Mouse (Mus musculus): ENCODE data around the gene Mknk2. TPM values are rescaled to one million over a fixed set of nuclear protein-coding genes. Genes with fewer than 3 reads are reported as not detected.

The Mknk2 gene
- polyA plus RNA-seq (2015; fragmentation: Nextera tagmentation; extraction: Ambion mirVana): 45.8 and 46.1 TPM in 2 replicates

DNA sequence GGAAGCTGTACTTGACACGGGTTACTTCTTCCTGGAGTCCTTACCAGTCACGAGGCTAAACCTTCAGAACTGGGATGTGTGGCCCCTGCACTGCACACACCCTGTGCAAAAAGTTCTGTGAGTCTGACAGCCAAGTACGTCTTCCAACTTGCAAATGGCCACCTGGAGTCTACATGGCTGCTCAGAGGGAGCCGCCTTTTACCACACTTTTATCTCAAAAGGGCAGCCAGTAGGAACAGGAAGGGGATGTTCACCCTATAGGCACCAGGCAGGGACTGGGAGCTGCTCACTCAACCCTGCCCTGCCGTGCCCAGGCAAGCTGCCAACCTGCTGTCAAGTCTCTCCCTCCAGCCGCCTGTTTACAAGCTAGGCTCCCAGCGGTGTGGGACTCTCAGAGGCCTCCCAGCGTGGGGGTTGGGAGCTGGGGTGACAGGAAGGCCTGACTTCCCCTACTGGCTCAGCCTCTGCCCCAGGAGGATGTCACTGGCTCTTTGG lies at the start of gene Mknk2:
Gene Mknk2, minus strand, starts transcription at position 171 of the 495 bp plus-strand sequence.
- ATAC-seq: peak; percentile 75

DNA sequence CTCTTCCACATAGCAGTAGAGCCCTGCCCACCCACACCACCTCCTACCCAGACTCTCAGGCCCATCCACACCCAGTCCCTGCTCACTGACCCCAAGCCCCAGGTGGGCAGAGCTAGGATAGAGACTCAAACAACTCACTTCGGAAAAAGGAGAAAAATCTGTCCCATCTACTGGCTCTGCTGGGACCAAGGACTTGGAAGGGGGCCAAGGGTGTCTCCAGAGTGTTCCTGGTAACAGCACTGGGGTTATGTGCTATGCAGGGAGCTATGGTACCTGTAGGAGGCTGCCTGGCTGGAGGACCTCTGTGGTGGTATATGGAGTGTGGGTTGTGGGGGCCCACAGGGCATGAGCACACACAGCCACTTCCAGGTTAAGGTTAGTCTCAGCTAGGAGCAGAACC lies 39.4 kb upstream of the Mknk2 start:
- Histone ChIP-seq H3K4me2 (ENCODE audit: low read depth, low read length) (no peak overlapping the region), H3K4me1 (ENCODE audit: insufficient read depth) (no peaks in the 10 kb centered on the region), H3K27me3 (ENCODE audit: insufficient read depth, low read length) (no peaks in the 10 kb centered on the region), H3K36me3 (replicated peaks; ENCODE audit: insufficient read depth, low read length) (peaks cover 93% of the 10 kb centered on the region), H3K9me3 (ENCODE audit: low read length) (no peaks in the 10 kb centered on the region), H3K27ac (ENCODE audit: low read depth) (no peak overlapping the region), H3K9ac (replicated peaks) (no peak overlapping the region), H3K4me3 (ENCODE audit: low read depth, low read length) (no peak overlapping the region)
- DNase-seq (no peak), ATAC-seq (no peak)
- no peak for TF ChIP-seq CTCF (IDR thresholded peaks at IDR 0.05; ENCODE audit: low read depth)
- TF ChIP-seq EP300 (IDR thresholded peaks at IDR 0.05; ENCODE audit: low read depth): no peak
- WGBS (ENCODE audit: insufficient replicate concordance): 80% methylated on average over 1 of the region's 1 CpGs

More for the DNA sequence above, at the start of gene Mknk2:
- peak; percentile 97 for DNase-seq
- H3K9me3 ChIP-seq (ENCODE audit: low read length): no peaks in the 10 kb centered on the region
- peaks cover 9% of the 10 kb centered on the region for H3K36me3 ChIP-seq (replicated peaks; ENCODE audit: insufficient read depth, low read length)
- H3K9ac ChIP-seq (replicated peaks): peak within 1 kb of the TSS; percentile 82
- H3K4me2 ChIP-seq (ENCODE audit: low read depth, low read length): peak within 1 kb of the TSS; percentile 78
- H3K27ac ChIP-seq (ENCODE audit: low read depth): peak within 1 kb of the TSS; percentile 100
- 0 out of 2 replicates have a peak, but pooled peaks have one; percentile 8 for TF ChIP-seq CTCF (IDR thresholded peaks at IDR 0.05; ENCODE audit: low read depth)
- TF ChIP-seq EP300 (IDR thresholded peaks at IDR 0.05; ENCODE audit: low read depth): peak; percentile 79
- H3K4me3 ChIP-seq (ENCODE audit: low read depth, low read length): peak within 1 kb of the TSS; percentile 95
- H3K4me1 ChIP-seq (ENCODE audit: insufficient read depth): peaks cover 54% of the 10 kb centered on the region
- no peaks in the 10 kb centered on the region for H3K27me3 ChIP-seq (ENCODE audit: insufficient read depth, low read length)
- WGBS (ENCODE audit: insufficient replicate concordance): 7% methylated on average over 8 of the region's 8 CpGs

DNA sequence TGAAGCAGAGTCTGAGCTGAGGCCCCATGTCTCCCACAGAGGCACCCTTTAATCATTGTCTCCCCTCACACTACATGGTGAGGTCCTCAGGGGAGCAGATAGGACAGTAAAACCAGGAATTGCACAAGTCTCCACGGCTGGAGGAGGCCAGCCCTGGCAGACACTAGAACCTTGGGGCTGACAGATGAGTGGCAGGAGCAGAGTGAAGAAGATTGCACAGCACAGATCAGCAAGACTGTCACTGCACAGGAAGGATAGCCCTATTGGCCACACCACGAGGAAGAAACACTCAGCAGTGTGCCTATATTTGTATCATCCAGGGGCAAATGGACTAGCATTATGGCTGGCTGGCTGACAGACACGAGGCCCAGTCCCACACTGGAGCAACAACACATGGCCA lies 32.9 kb upstream of the Mknk2 start:
- TF ChIP-seq CTCF (IDR thresholded peaks at IDR 0.05; ENCODE audit: low read depth) (no peak), EP300 (IDR thresholded peaks at IDR 0.05; ENCODE audit: low read depth) (no peak)
- ATAC-seq: no peak
- Histone ChIP-seq H3K4me2 (ENCODE audit: low read depth, low read length) (no peak overlapping the region), H3K27ac (ENCODE audit: low read depth) (no peak overlapping the region), H3K9ac (replicated peaks) (no peak overlapping the region), H3K4me1 (ENCODE audit: insufficient read depth) (no peaks in the 10 kb centered on the region), H3K9me3 (ENCODE audit: low read length) (no peaks in the 10 kb centered on the region), H3K36me3 (replicated peaks; ENCODE audit: insufficient read depth, low read length) (peaks cover 90% of the 10 kb centered on the region), H3K27me3 (ENCODE audit: insufficient read depth, low read length) (no peaks in the 10 kb centered on the region), H3K4me3 (ENCODE audit: low read depth, low read length) (no peak overlapping the region)
- 71% methylated on average over 3 of the region's 3 CpGs for WGBS (ENCODE audit: insufficient replicate concordance)
- DNase-seq: no peak

DNA sequence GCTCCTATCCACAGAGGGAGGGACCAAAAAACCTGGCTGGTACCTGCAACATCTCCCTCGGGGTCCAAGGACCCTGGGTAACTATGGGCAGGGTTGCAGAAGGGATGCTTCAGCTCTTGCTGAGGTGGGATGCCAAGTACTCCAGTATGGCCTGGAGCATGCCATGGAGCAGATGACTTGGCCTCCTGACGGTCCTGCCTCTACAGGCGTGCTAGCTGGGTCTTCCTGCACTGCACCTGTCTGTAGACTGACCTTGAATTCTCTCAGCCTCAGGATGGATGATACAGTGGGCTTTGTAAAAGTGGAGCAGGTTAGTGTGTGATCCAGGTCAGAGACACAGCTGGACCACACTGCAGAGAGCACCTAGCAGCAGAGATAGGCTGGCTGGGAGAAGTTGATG lies 27.6 kb upstream of the Mknk2 start:
- H3K4me1 ChIP-seq (ENCODE audit: insufficient read depth): peaks cover 23% of the 10 kb centered on the region
- no peaks in the 10 kb centered on the region for H3K9me3 ChIP-seq (ENCODE audit: low read length)
- H3K36me3 ChIP-seq (replicated peaks; ENCODE audit: insufficient read depth, low read length): peaks cover 45% of the 10 kb centered on the region
- WGBS (ENCODE audit: insufficient replicate concordance): 68% methylated on average over 3 of the region's 3 CpGs
- H3K27me3 ChIP-seq (ENCODE audit: insufficient read depth, low read length): no peaks in the 10 kb centered on the region
- no peak overlapping the region for H3K4me2 ChIP-seq (ENCODE audit: low read depth, low read length)
- ATAC-seq (no peak), DNase-seq (no peak)
- TF ChIP-seq CTCF (IDR thresholded peaks at IDR 0.05; ENCODE audit: low read depth): no peak
- no peak for TF ChIP-seq EP300 (IDR thresholded peaks at IDR 0.05; ENCODE audit: low read depth)
- no peak overlapping the region for H3K4me3 ChIP-seq (ENCODE audit: low read depth, low read length)
- no peak overlapping the region for H3K9ac ChIP-seq (replicated peaks)
- no peak overlapping the region for H3K27ac ChIP-seq (ENCODE audit: low read depth)

DNA sequence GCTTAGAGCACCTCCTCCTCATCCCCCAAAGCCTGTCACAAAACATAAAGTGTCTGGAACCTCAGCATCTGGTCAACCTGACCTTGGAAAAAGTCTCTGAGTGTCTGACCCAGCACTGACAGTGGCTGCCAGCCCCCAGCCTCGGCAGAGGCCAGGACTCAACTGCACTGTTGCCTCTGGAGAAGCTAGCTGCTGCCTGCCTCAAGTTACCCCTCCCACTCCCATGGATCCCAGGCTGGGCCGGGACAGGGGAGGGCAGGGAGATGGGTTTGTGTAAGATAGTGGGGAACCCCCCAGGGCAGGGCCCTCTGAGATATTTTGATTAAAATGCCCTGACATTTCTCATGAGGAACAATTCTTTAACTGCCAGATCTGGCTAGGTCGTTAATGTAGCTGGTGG lies 27.1 kb upstream of the Mknk2 start:
- TF ChIP-seq CTCF (IDR thresholded peaks at IDR 0.05; ENCODE audit: low read depth) (no peak), EP300 (IDR thresholded peaks at IDR 0.05; ENCODE audit: low read depth) (no peak)
- Histone ChIP-seq H3K4me3 (ENCODE audit: low read depth, low read length) (no peak overlapping the region), H3K4me1 (ENCODE audit: insufficient read depth) (peaks cover 28% of the 10 kb centered on the region), H3K36me3 (replicated peaks; ENCODE audit: insufficient read depth, low read length) (peaks cover 41% of the 10 kb centered on the region), H3K4me2 (ENCODE audit: low read depth, low read length) (no peak overlapping the region), H3K9ac (replicated peaks) (no peak overlapping the region), H3K27me3 (ENCODE audit: insufficient read depth, low read length) (no peaks in the 10 kb centered on the region), H3K27ac (ENCODE audit: low read depth) (no peak overlapping the region), H3K9me3 (ENCODE audit: low read length) (no peaks in the 10 kb centered on the region)
- DNase-seq: no peak
- no peak for ATAC-seq
- WGBS (ENCODE audit: insufficient replicate concordance): 37% methylated on average over 3 of the region's 3 CpGs

DNA sequence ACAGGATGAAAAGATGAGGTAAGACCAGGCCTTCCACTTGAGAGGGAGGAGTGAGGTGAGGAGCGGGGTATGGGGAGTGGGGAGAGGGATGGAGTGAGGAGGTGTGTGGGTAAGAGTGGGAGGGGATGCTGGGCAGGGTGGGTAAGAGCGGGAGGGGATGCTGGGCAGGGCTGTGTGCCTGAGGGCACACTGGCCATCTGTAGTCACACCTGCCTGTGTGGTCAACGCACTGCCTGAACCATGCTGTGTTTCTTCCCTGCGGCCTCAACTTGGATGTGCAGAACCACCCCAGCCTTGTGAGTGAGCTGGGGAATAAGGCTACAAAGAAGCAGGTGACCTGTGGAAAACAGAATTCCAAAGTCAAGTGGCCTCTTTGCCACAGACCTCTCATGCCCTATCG lies 26.5 kb upstream of the Mknk2 start:
- Histone ChIP-seq H3K36me3 (replicated peaks; ENCODE audit: insufficient read depth, low read length) (peaks cover 35% of the 10 kb centered on the region), H3K4me1 (ENCODE audit: insufficient read depth) (peaks cover 34% of the 10 kb centered on the region)

More for the DNA sequence above, 26.5 kb upstream of the Mknk2 start:
- WGBS (ENCODE audit: insufficient replicate concordance): 94% methylated on average over 5 of the region's 5 CpGs
- Histone ChIP-seq H3K27me3 (ENCODE audit: insufficient read depth, low read length) (no peaks in the 10 kb centered on the region), H3K9ac (replicated peaks) (no peak overlapping the region), H3K4me3 (ENCODE audit: low read depth, low read length) (no peak overlapping the region), H3K4me2 (ENCODE audit: low read depth, low read length) (no peak overlapping the region), H3K9me3 (ENCODE audit: low read length) (no peaks in the 10 kb centered on the region), H3K27ac (ENCODE audit: low read depth) (no peak overlapping the region)
- no peak for DNase-seq
- no peak for ATAC-seq
- TF ChIP-seq EP300 (IDR thresholded peaks at IDR 0.05; ENCODE audit: low read depth) (no peak), CTCF (IDR thresholded peaks at IDR 0.05; ENCODE audit: low read depth) (no peak)

Measured in liver, postnatal 0 days (tissue).